Mouse (Mus musculus) frontal cortex, postnatal 36 days (tissue): Measurements from ENCODE around the gene Mthfd1l.

Experiments
- DNase-seq, 2 experiments: peaks; one replicate each; pipeline ENCODE4 v3.0.0; 2022; ENCODE audit warnings: low spot score in 2 of 2

The Mthfd1l gene

GRCm38 (mm10) chr10:4151862-4152776 is 179.2 kb downstream of the Mthfd1l start:
- DNase-seq = no peak

- no peak for DNase-seq
Observed at GRCm38 (mm10) chr10:4153031-4153430, 180.1 kb downstream of the Mthfd1l start.

GRCm38 (mm10) chr10:4154035-4154434 is 181.1 kb downstream of the Mthfd1l start:
- no peak for DNase-seq

GRCm38 (mm10) chr10:4155521-4155920 is 182.6 kb downstream of the Mthfd1l start:
- DNase-seq = no peak

- DNase-seq = no peak
Observed at GRCm38 (mm10) chr10:4158533-4158932, 185.6 kb downstream of the Mthfd1l start.

GRCm38 (mm10) chr10:4159541-4160090 is 186.7 kb downstream of the Mthfd1l start:
- DNase-seq = no peak

- no peak for DNase-seq
Observed at GRCm38 (mm10) chr10:4160242-4160785, 187.4 kb downstream of the Mthfd1l start.

- DNase-seq = no peak
Observed at GRCm38 (mm10) chr10:4162049-4162448, 189.1 kb downstream of the Mthfd1l start.

- DNase-seq = no peak
Observed at GRCm38 (mm10) chr10:4162976-4163375, 190.1 kb downstream of the Mthfd1l start.

- DNase-seq = no peak
Observed at GRCm38 (mm10) chr10:4164681-4165080, 191.8 kb downstream of the Mthfd1l start.

GRCm38 (mm10) chr10:4168222-4168798 is 195.4 kb downstream of the Mthfd1l start:
- DNase-seq = no peak

GRCm38 (mm10) chr10:4174229-4174628 is 201.3 kb downstream of the Mthfd1l start:
- no peak for DNase-seq

GRCm38 (mm10) chr10:4174717-4175116 is 201.8 kb downstream of the Mthfd1l start:
- DNase-seq = no peak

GRCm38 (mm10) chr10:4177285-4177684 is 204.4 kb downstream of the Mthfd1l start:
- no peak for DNase-seq

GRCm38 (mm10) chr10:4179049-4179790 is 206.3 kb downstream of the Mthfd1l start:
- DNase-seq = no peak

- no peak for DNase-seq
Observed at GRCm38 (mm10) chr10:4181953-4182352, 209.0 kb downstream of the Mthfd1l start.

- no peak for DNase-seq
Observed at GRCm38 (mm10) chr10:4182406-4182805, 209.5 kb downstream of the Mthfd1l start.

- DNase-seq = no peak
Observed at GRCm38 (mm10) chr10:4188614-4189402, 215.9 kb downstream of the Mthfd1l start.

- no peak for DNase-seq
Observed at GRCm38 (mm10) chr10:4189422-4189821, 216.5 kb downstream of the Mthfd1l start.

GRCm38 (mm10) chr10:4198978-4199377 is 226.1 kb downstream of the Mthfd1l start:
- DNase-seq = no peak

GRCm38 (mm10) chr10:4199926-4200325 is 227.0 kb downstream of the Mthfd1l start:
- no peak for DNase-seq
